Mouse (Mus musculus): ENCODE measurements around the gene St8sia1.

Gene St8sia1

DNA sequence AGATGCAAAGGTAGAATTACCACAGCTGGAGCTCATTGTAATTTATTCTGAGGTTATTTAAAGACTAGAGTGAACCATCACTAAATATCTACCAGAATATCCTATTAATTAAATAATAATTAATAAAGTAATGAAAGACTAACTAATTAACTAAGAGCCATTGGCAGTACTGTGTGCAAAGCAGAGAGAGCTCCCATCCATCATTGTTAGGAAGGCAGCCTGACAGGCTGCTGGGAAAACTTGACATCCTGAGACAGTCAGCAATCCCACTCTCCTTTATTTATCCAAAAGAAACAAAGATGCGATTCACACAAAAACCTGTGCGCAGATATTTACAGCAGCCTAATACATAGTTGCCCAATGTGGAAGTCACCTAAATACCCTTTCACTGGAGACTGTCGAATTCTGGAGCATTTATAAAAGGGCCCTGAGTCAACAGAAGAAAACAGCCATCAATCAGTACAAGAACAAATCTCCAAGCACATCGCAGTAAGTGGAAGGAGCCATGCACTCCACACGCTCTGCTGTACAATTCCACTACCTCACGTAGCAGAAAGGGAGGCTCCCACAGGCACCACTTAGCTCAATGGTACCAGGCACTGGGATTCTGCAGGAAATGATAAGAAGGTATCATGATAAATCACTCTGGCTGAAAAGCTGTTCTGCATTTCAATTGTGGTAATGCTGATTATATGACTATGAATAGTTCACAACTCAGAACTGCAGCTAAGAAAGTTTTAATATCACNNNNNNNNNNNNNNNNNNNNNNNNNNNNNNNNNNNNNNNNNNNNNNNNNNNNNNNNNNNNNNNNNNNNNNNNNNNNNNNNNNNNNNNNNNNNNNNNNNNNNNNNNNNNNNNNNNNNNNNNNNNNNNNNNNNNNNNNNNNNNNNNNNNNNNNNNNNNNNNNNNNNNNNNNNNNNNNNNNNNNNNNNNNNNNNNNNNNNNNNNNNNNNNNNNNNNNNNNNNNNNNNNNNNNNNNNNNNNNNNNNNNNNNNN lies 15.7 kb upstream of the St8sia1 start:
- no peak for DNase-seq (ENCODE audit: low read depth, low spot score)

DNA sequence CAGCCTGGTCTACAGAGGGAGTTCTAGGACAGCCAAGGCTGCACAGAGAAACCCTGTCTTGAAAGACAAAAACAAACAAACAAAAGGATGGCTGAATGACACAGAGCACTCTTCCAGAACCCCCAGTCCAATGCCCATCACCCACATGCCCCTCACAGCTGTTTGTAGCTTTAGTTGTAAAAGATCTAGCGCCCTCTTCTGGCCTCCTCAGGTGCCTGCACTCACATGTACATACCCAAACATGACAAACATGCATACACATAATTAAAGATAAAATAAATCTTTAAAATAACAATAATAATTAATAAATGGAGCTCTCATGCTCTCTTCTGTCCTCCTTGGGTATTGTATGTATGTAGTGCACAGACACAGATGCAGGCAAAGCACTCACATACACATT lies 13.0 kb upstream of the St8sia1 start:
- DNase-seq (ENCODE audit: low read depth, low spot score): no peak

DNA sequence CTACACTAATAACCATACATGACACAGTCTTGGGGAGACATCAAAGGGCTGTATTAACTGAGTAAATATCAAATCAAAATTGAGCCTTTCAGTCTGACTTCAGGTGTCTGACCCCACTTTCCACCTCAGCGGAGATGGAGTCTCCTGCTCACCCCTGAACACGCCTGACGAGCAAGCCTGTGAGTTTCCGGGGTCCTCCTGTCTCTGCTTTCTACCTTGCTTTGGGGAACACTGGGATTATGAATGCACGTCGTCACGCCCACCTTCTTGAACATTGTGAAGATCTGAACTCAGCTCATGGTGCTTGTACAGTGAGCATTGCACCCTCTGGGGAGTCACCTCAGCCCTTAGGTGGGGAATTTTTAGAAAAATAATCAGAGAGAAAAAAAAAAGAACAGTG lies 9.0 kb upstream of the St8sia1 start:
- no peak for DNase-seq (ENCODE audit: low read depth, low spot score)

DNA sequence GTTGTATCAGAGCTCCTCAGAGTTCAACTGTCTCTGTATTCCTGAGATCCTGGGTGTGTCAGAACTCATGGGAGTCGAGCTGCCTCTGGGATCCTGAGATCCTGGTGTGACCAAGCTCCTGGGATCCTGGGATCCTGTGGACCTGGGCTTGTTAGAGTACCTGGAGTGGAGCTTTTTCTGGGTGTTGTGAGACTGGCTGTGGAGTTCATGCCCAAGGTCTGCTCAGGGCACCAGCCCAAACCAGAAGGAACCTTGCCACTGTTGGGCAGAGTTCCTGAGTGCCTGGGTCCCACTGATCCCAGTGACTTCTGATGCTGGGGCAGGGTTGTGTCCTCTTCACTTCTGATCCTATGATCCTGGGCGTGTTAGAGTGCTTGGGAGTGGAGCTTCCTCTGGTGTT lies 8.0 kb upstream of the St8sia1 start:
- DNase-seq (ENCODE audit: low read depth, low spot score): no peak

DNA sequence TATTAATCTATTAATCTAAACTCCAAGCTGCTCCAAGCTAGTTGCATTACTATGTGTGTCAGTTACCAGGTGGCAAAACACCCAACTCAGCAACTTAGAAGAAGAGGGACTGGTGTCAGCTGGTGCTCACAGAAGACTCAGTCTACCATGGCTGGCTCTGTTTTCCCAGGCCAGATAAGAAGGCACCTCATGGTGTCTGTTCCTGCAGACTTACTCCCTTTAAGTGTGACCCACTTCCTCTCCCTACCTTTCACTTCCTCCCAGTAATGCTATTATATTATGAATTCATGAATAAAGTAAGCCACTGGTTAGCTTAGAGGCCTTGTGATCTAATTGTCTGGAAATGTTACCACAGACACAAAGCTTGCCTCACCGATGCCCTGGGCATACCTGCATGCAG lies 3.2 kb upstream of the St8sia1 start:
- no peak for DNase-seq (ENCODE audit: low read depth, low spot score)

DNA sequence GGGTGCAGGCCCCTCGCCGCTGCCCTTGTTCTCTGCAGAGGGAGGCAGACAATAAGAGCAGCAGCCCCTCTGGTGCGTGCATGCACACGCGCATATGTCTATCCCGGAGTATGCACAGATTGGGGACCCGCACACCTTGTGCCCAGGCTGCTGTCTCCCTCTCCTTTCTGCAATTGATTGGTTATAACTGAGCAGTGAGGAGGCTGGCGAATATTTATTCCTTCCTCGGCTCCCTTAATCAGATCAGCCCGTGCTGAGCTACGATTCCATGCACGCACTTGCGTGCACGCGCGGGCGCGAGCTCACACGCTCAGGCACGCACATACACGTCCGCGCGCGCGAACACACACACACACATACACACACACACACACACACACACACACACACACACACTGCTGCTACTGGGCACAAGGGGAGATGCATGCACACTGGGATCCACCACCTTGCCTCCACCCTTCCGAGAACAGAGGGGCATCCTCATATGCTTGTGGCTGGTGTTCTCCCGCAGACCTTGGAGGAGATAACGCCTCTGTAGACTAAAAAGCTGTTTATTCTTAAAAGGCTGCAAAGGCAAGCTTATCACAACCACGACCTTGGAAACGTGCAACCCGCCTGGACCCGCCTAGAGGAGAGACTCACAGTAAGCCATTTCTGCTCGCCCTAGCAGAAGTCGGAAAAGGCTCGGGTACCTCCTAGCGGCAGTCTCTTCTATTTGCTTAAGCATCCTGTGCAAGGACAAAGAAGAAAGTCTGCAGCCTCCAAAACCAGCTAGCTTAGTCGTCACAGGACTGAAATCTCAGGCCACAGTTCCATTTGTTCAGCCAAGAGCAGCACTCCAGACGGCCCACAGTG lies 506 bp upstream of the St8sia1 start:
- no peak for DNase-seq (ENCODE audit: low read depth, low spot score)

DNA sequence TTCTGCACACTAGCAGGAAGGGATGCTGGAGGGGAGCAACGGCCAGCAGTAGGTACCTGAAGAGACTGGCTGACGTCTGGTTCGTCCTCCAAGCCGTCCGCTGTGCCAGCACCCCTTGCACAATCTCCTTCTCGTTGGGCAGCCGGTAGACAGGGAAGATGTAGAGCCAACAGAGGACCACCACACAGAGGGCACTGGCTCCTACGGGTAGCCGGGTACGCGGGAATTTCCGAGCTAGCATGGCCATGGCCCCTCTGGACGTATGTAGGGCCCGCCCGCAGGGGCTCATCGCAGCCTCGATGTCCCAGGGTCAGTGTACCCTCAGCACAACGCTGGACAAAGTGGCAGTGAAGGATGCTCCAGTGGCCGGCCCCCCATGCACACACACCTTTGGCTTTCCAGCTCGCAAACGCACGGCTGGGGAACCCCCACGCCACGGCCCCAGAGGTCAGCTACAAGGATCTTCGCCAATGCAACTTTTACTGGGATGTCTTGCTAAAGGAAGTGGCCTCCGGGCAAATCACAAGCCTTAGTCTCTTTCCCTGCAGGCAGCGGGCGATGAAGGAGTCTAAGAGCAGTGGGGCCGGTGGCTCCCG lies 674 bp downstream of the St8sia1 start:
- DNase-seq (ENCODE audit: low read depth, low spot score): no peak

DNA sequence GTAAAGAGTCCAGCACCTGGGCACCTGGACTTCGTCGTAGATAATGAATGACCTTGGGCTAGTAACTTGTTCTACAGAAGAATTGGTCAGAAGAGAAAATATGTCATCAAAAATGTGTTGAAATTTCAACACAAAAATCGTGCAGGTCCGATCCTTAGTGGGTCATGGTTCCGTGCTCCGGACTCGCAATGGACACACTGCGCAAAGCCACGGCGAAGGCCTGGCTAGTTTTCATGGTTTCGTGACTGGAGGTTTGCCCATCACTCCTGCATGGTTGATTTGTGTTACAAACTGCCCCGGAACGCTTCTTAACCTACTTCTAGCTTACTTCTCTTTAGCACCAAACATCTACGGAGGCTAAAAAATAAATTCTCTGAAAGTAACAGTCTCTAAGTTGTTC lies 1.4 kb downstream of the St8sia1 start:
- no peak for DNase-seq (ENCODE audit: low read depth, low spot score)

DNA sequence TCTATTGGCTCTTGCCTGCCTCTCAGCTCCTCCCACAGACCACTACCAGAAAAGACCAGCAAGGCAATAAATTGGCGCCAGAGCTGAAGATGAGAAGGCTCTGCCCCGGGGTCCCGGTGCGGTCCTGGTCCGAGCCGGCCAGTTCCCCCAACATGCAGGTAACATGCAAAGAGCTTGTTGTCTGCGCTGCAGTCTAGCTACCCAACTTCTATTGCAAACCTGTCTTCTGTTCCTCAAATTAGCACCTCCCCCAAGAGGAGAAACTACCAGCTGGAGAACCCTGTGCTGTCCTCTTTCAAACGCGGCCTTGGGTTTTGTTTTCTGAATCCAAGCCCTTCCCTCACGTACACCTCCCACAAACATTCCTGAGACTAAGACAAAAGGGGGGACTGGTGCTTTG lies 1.8 kb downstream of the St8sia1 start:
- DNase-seq (ENCODE audit: low read depth, low spot score): no peak

DNA sequence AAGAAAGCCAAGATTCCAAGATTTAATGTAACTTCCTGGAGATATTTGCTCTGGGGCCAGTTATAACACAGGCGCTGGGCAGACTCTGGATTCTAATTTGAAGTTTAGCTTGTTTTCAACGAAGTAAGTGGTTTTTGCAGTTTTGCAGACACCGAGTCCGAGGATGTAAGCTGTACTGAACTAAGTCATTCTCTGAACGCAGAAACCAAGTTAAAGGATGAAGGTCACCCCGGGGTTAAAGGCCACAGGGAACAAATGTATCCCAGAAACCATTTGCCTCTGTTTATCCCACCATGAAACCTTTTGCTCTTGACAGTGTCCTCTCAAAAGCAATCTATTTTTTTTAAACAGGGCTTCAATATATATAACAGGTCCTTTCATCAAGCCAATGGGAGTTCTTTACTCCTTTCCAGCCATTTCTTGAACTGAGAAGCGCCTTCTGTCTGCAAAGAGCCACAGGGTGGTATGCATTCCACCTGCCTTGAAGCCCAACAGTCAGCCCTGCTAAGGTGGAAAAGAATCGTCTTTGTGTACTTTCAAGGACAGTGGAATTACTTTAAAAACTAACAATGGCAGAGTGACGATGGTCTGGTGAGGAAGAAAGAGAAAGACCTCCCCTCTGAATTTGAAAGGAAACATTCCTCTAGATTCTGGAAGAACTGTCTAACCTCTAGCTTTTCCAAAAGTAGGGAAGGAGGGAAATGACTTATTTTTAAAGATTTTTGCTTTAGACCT lies 2.4 kb downstream of the St8sia1 start:
- DNase-seq (ENCODE audit: low read depth, low spot score): no peak

DNA sequence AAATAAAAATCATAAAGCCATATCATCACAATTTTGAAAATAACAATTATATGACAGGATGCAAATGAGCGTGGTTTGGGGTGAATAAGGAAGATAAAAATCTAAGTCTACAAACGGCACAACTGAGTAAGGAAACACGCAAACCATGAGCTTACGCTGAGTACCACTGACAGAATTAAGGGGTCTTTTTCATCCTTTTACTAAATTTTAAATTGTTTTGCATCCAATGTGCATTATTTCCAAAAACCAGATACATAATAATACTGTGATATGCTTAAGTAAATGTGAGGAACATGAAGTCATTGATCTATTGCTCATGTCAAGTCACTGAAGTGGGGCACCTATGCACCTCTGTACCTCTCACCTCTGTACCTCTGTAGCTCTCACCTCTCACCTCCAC lies 7.7 kb downstream of the St8sia1 start:
- no peak for DNase-seq (ENCODE audit: low read depth, low spot score)

DNA sequence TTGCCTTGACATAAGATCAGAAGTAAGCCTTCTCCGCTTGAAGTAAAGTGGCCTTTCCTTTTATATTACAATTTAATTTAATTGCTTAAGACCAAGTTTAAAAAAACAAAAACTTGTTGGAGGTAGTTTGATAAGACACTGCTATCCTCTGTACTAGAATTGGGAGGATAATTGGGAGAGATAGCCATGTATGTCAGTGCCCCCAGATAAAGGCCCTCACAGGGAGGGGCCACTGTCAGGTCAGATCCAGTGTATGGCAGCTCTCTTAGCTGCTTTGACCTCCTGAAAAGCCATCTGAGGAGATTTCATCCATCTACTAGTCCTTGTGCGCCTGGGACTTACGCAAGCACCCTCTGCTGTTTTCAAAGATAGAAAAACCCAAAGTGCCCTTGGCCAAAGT lies 9.0 kb downstream of the St8sia1 start:
- DNase-seq (ENCODE audit: low read depth, low spot score): no peak

DNA sequence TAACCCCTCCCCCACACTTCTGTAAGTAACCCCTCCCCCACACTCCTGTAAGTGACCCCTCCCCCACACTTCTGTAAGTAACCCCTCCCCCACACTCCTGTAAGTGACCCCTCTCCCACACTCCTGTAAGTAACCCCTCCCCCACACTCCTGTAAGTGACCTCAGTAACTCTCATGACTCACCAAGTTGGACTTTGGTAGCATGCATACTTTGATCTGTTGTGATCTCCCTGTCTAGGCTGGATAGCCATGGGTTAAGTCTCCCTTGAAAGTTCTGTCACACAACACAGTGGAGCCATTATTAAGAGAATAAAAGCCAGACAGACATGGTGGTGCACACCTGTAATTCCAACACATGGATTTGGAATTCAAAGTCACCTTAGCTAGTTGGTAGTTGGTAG lies 11.1 kb downstream of the St8sia1 start:
- no peak for DNase-seq (ENCODE audit: low read depth, low spot score)

DNA sequence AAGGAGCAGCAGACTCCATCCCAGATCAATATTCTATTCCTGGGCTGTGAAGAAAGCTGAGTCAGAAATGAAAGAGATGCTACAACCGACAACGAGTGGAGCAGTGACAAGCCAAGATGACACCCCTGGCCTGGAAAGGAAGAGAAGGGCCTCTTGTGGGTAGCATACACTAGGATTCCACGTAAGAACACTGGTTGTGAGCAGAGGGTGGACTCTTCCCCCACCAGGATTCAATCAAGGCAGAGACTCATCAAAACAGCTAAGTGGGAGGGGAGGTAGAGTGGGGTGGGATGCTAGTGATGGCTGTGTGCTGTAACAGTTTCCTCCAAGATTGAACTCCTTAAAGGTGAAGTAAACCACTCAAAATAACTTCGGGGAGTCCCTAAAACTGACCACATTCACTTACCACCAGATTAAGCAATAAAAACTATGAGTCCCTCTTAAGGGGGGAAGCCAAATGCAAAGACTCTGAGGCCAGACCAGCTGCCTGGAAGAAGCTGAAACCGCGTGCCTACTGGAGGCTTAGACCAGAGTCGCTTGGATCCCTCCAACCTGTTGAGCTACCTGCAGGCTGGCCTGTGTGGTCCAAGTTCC lies 11.8 kb downstream of the St8sia1 start:
- no peak for DNase-seq (ENCODE audit: low read depth, low spot score)

DNA sequence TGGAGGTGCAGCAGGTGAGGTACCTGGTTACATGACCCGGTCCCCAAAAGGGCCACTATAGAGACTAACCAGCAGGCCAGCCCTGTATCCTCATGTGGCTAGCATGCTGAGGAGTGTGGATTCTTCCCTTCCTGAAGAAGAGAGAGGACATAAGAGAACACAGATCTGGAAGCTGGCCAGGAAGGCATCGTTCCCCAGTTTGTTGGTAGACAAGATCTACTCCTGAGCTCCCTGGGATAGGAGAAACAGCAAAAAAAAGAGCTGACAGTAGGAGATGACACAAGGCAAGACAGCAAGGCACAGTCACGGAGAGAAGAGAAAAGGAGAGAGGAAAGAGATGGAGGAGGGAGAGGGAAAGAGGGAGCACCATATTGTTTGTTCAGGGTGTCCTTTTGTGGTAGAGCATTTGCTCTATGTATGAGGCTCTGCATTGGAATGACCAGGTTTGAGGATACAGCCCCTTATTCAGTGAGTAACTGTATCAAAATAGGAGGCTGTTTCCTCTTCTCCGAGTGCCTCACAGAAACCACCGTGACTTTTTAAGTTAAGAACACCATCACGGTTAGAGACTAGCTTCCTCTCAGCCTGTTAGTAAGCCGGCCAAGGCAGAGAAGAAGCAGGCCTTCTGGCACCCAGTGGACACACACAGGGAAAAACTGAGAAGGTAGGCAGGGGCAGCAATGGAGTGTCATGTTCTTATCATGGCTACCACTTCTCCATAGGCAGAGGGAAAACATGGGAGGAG lies 12.5 kb downstream of the St8sia1 start:
- no peak for DNase-seq (ENCODE audit: low read depth, low spot score)

DNA sequence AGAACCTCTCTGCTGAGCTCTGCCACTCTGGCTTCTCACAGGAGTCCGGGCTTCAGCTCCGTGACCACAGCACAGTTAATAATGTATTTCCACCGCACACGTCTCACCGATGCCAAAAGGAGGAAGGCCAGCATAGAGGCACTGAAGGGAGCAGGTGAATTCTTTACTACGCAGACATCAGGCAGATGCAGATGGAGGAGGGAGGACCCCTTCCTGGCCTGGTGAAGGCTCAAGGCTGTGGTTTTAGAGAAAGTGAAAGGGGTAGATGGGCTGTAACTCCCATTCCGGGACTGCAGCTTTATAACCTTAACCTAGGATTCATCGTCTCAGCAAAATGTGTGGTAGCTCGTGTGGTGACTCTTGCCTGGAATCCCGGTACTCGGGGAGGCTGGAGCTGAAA lies 13.9 kb downstream of the St8sia1 start:
- DNase-seq (ENCODE audit: low read depth, low spot score): no peak

DNA sequence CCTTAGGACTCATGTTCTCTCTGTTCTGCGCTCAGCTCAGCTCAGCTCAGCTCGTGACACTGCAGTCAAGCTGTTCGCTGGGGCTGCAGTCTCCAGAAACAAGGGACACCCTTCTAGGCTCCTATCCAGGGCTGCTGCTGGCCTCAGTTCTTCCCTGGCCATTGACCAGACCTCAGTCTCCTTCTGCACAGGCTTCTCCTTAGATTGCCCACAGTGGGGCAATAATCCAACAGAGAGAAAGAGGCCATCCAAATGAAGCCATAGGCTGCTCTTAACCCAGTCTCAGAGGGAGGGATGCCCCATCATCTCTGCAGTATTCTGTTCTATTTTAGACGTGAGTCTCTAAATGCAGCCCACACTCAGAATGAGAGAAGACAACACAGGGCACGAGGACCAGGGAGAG lies 15.3 kb downstream of the St8sia1 start:
- DNase-seq (ENCODE audit: low read depth, low spot score): no peak

DNA sequence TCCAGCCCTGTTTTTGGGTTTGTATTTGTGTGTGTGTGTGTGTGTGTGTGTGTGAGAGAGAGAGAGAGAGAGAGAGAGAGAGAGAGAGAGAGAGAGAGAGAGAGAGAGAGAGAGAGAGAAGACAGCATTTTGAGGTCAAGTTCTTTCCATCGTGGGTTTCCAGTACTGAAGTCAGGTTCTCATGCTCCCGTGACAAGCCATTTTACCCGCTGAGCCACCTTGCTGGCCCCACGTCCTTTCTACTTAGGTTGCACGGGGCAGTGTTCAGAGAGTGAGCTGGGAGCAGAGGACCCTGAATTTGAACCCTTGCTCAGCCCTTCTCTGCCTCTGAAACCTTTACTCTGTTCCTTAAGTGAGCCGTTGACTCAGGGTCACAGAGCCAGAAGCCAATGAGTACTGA lies 17.2 kb downstream of the St8sia1 start:
- DNase-seq (ENCODE audit: low read depth, low spot score): no peak

DNA sequence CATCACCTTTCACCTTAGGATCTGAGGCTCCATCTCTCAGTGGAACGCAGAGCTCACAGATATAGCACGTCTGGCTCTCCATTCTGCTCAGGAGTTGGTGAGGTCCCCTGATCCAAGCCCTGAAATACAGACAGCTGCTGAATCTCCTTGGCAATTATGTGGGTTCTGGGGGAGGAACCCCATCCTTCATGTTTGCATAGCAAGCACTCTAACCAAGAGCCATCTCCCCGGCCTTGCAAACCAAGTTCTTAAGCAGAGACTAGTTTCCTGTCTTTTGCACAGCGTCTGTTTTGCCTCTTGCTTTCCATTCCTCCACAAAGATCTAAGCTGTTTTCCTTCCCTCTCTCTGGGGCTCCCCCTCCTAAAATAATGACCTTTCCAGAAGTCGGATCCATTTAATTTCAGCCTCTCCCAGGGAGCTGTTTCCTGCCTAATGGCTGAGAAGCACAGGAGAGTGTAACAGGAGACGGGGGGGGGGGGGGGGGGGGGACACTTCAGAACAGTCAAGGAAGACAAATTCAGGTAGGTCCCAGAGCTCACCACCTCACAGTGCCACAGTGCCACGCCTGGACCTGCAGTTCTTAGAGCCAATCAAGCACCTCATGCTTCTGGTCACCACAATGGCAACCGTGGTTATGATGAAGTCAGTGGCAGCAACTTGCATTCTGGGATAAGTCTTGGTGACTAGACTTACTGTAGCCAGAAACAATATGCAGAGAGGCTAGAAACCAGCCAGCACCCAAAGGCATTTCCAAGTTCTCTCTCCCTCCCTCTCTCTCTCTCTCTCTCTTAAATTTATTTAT lies 18.0 kb downstream of the St8sia1 start:
- no peak for DNase-seq (ENCODE audit: low read depth, low spot score)

DNA sequence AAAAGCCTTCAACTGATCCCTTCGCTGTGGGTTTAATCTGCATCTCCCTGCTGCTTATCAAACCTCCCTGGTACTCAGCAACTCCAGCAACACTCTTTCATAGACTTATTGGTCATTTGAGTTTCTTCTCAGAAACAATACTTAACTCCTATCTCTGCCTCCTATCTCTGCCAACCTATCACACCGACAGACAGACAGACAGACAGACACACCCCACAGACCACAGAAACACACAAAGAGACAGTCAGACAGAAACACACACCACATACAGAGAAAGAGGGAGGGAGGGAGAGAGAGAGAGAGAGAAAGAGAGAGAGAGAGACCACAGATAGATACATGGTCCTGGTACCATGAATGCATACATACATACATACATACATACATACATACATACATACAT lies 18.8 kb downstream of the St8sia1 start:
- DNase-seq (ENCODE audit: low read depth, low spot score): no peak

Data from 3T3-L1 (cell line).